Mouse (Mus musculus) megakaryocyte, embryonic 14.5 days (primary cell): Measurements from ENCODE around the gene Lcn12.

Experiments
- FLI1 ChIP-seq: IDR thresholded peaks from 2 replicates; pipeline ENCODE4 v1.6.1; 2012; ENCODE audit warnings: low read length, inconsistent platforms, mixed read lengths
- GATA1 ChIP-seq: IDR thresholded peaks from 3 replicates; pipeline ENCODE4 v1.6.1; 2012; ENCODE audit warnings: mixed read lengths, low read length, inconsistent platforms, borderline replicate concordance

DNA sequence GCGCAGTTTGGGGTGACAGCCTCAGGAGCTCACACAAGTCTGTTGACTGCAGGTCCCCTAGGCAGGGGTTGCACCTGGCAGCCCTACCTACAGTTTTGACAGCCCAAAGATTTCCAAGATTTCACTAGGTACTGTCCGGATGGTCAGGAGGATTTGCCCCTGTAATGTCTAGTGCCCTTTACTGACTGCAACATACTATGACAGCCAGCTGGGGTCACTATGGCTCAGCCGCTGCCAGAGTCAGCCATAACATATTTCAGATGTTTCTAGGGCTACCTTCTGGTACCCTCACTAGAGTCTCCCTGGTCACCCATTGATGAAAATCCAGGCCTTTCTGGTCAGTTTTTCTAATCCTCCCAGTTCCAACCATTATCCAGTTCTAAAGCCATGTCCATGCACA is 16.2 kb upstream of the Lcn12 start:
- no peak for TF ChIP-seq GATA1
- TF ChIP-seq FLI1 = no peak
